ENCODE assay signal across 9 mouse cellular contexts in genomic region chr2:109904171-109904821, GRCm38 (mm10). TPM values are rescaled to one million over a fixed set of nuclear protein-coding genes. Genes with fewer than 3 reads are reported as not detected.
DNase-seq lines count a peak whose midpoint lies in the region; ATAC-seq and TF ChIP-seq lines count a peak whose summit lies in the region.
"Had no signal": no experiment of that assay in that cellular context is flagged by ENCODE, and none has a peak within 500 bp of the region (broad histone marks: within the 10 kb centered on the region; RNA-seq: fewer than 3 reads in every experiment).

No protein-coding gene starts in this region.

- no peaks in the 10 kb centered on the region for H3K9me3 ChIP-seq in ES-Bruce4 (replicated peaks; ENCODE audit: control insufficient read depth, insufficient read depth, low read length, poor library complexity, severe bottlenecking)
- H3K9me3 ChIP-seq in forebrain, embryonic 14.5 days (replicated peaks; ENCODE audit: control insufficient read depth, low read length): no peaks in the 10 kb centered on the region
- H3K9me3 ChIP-seq in lung, embryonic 14.5 days (ENCODE audit: low read depth, low read length): no peaks in the 10 kb centered on the region; the same call in 1 of the 2 replicates
- H3K9me3 ChIP-seq: heart, embryonic 13.5 days had no signal

- H3K36me3 ChIP-seq in ES-Bruce4 (ENCODE audit: control insufficient read depth, insufficient read depth, low read length, poor library complexity, severe bottlenecking): peaks cover 11% of the 10 kb centered on the region; the same call in 1 of the 2 replicates
- peaks cover 21% of the 10 kb centered on the region for H3K36me3 ChIP-seq in forebrain, embryonic 14.5 days (ENCODE audit: control insufficient read depth, insufficient read depth, low read length)
- peaks cover 18% of the 10 kb centered on the region for H3K36me3 ChIP-seq in lung, embryonic 14.5 days (ENCODE audit: insufficient read depth)

- peak; percentile 53 for TF ChIP-seq CTCF in ES-Bruce4 (IDR thresholded peaks at IDR 0.05; ENCODE audit: low read depth, low read length)
- TF ChIP-seq CTCF in layer of hippocampus, adult 2 months (conservative IDR thresholded peaks at IDR 0.05): peak; percentile 99
- peak; percentile 98 for TF ChIP-seq CTCF in lung, embryonic 14.5 days (IDR thresholded peaks at IDR 0.05; ENCODE audit: low read depth)

- no peak for TF ChIP-seq EP300 in ES-Bruce4 (IDR thresholded peaks at IDR 0.05; ENCODE audit: insufficient read depth, low read depth, low read length)

- under 1% methylated on average over 7 of the region's 7 CpGs for WGBS in forebrain, embryonic 14.5 days
- WGBS in lung, embryonic 14.5 days: under 1% methylated on average over 7 of the region's 7 CpGs

- peak; percentile 91 for DNase-seq in c-Kit-positive CD71-positive TER-119-negative erythroid progenitor cells, embryonic 14.5 days (ENCODE audit: low read depth)
- DNase-seq in forebrain, embryonic 14.5 days (ENCODE audit: low spot score): peak; percentile 96
- DNase-seq in layer of hippocampus, adult 2 months (ENCODE audit: low spot score in 2 of 2): peak; percentile 87 to 94
- peak; percentile 98 for DNase-seq in lung, embryonic 14.5 days
- DNase-seq in ovary, adult 18-20 months (ENCODE audit: low spot score): peak; percentile 70
- DNase-seq in thymus, adult 18-20 months: peak; percentile 38 to 67

- no peak overlapping the region for H3K4me2 ChIP-seq in forebrain, embryonic 14.5 days (ENCODE audit: low read length)
- no peak overlapping the region for H3K4me2 ChIP-seq in lung, embryonic 14.5 days
- H3K4me2 ChIP-seq: heart, embryonic 13.5 days had no signal

- TF ChIP-seq POLR2A in ES-Bruce4 (IDR thresholded peaks at IDR 0.05; ENCODE audit: insufficient read depth, low read length): no peak

- no peak overlapping the region for H3K4me3 ChIP-seq in ES-Bruce4 (ENCODE audit: low read depth, low read length)
- no peak overlapping the region for H3K4me3 ChIP-seq in forebrain, embryonic 14.5 days (ENCODE audit: low read depth, low read length)
- no peak overlapping the region for H3K4me3 ChIP-seq in layer of hippocampus, adult 2 months
- no peak overlapping the region for H3K4me3 ChIP-seq in lung, embryonic 14.5 days (ENCODE audit: low read depth, low read length)
- H3K4me3 ChIP-seq: heart, embryonic 13.5 days had no signal

- no peaks in the 10 kb centered on the region for H3K4me1 ChIP-seq in ES-Bruce4 (ENCODE audit: control insufficient read depth, insufficient read depth, low read length)
- no peaks in the 10 kb centered on the region for H3K4me1 ChIP-seq in forebrain, embryonic 14.5 days (ENCODE audit: control insufficient read depth, insufficient read depth, low read length)
- H3K4me1 ChIP-seq in lung, embryonic 14.5 days (ENCODE audit: insufficient read depth): no peaks in the 10 kb centered on the region

- no peak overlapping the region for H3K27ac ChIP-seq in ES-Bruce4 (ENCODE audit: insufficient read depth, low read length)
- no peak overlapping the region for H3K27ac ChIP-seq in forebrain, embryonic 14.5 days (ENCODE audit: low read depth, low read length)
- no peak overlapping the region for H3K27ac ChIP-seq in layer of hippocampus, adult 2 months
- no peak overlapping the region for H3K27ac ChIP-seq in lung, embryonic 14.5 days (ENCODE audit: low read depth)
- H3K27ac ChIP-seq: heart, embryonic 13.5 days had no signal

- no peaks in the 10 kb centered on the region for H3K27me3 ChIP-seq in ES-Bruce4 (ENCODE audit: control insufficient read depth, insufficient read depth, low read length, poor library complexity, severe bottlenecking)
- H3K27me3 ChIP-seq in forebrain, embryonic 14.5 days (replicated peaks; ENCODE audit: control insufficient read depth, insufficient read depth, low read length): no peaks in the 10 kb centered on the region
- no peaks in the 10 kb centered on the region for H3K27me3 ChIP-seq in lung, embryonic 14.5 days (ENCODE audit: insufficient read depth, low read length)
- H3K27me3 ChIP-seq: heart, embryonic 13.5 days had no signal

- H3K9ac ChIP-seq in ES-Bruce4 (ENCODE audit: low read depth, poor library complexity, severe bottlenecking): no peak overlapping the region
- H3K9ac ChIP-seq in forebrain, embryonic 14.5 days (ENCODE audit: low read length): no peak overlapping the region
- H3K9ac ChIP-seq in lung, embryonic 14.5 days: no peak overlapping the region
- H3K9ac ChIP-seq: heart, embryonic 13.5 days had no signal

- ATAC-seq in forebrain, embryonic 14.5 days: peak; percentile 84
- peak; percentile 94 to 100 for ATAC-seq in hematopoietic stem cell, adult 5-6 weeks (replicated peaks in 1 of 2; ENCODE audit: insufficient read depth in 1 of 2, low FRiP score in 2 of 2, low TSS enrichment in 1 of 2, low read depth in 1 of 2, poor library complexity in 2 of 2, severe bottlenecking in 2 of 2)
- peak; percentile 53; the same call in 1 of the 2 replicates for ATAC-seq in lung, embryonic 14.5 days (ENCODE audit: insufficient read depth)

RNA-seq across cellular contexts. Expression of gene Lgr4, which starts 13.2 kb away (rescaled TPM):
- 56.5 and 64.2 TPM in 2 replicates for polyA plus RNA-seq in ES-Bruce4 (2011; ENCODE audit: insufficient read depth, insufficient read length, low read depth, missing spikeins)
- polyA plus RNA-seq in forebrain, embryonic 14.5 days (2014; fragmentation: Nextera tagmentation; extraction: Ambion mirVana): 4.5 and 4.7 TPM in 2 replicates
- total RNA-seq in hematopoietic stem cell, adult 5-6 weeks (2017): 0.74 and 8.4 TPM in 2 replicates
- total RNA-seq in layer of hippocampus, adult 2 months (2021): 10 to 100 TPM; 28.4 to 29.6 TPM
- polyA plus RNA-seq in lung, embryonic 14.5 days (2014; fragmentation: Nextera tagmentation; extraction: Ambion mirVana): 3.4 and 3.9 TPM in 2 replicates

RNA-seq across cellular contexts. Expression of gene Lin7c, which starts 13.6 kb away (rescaled TPM):
- polyA plus RNA-seq in ES-Bruce4 (2011; ENCODE audit: insufficient read depth, insufficient read length, low read depth, missing spikeins): 131 and 139 TPM in 2 replicates
- 177 and 207 TPM in 2 replicates for polyA plus RNA-seq in forebrain, embryonic 14.5 days (2014; fragmentation: Nextera tagmentation; extraction: Ambion mirVana)
- total RNA-seq in hematopoietic stem cell, adult 5-6 weeks (2017): 130 and 177 TPM in 2 replicates
- 100 to 1,000 TPM; 124 to 126 TPM for total RNA-seq in layer of hippocampus, adult 2 months (2021)
- 60.0 and 61.1 TPM in 2 replicates for polyA plus RNA-seq in lung, embryonic 14.5 days (2014; fragmentation: Nextera tagmentation; extraction: Ambion mirVana)

Comparison
In these comparisons a context has a peak if more than half of its experiments do, and no peak if none do; other contexts are left out.
1. RNA of gene Lgr4, which starts 13.2 kb away (polyA plus RNA-seq): 56.5 to 64.2 TPM in ES-Bruce4; 4.5 to 4.7 TPM in forebrain, embryonic 14.5 days and 3.4 to 3.9 TPM in lung, embryonic 14.5 days; every median in the first group is over 10 times any median in the second.
2. Peak in every context shown above with its lines, with median percentiles within 50 percentile points of each other: CTCF ChIP-seq, DNase-seq and ATAC-seq.